Mouse (Mus musculus) embryonic facial prominence, embryonic 15.5 days (tissue): ENCODE results near the gene Porcn. TPM values are rescaled to one million over a fixed set of nuclear protein-coding genes. Genes with fewer than 3 reads are reported as not detected.

Experiments used
- ATAC-seq: fragments of 200-750 bp; cut with Nextera tagmentation; 2 replicates; pipeline ENCODE4 v1.8.0; 2017; ENCODE audit warnings: low read depth, moderate TSS enrichment; ENCODE audit not compliant: insufficient number of reproducible peaks, low FRiP score, low TSS enrichment
- H3K27ac ChIP-seq: fragments of 300-500 bp; sonication (generic); replicated peaks from 2 replicates; pipeline ENCODE4 v1.5.1; 2015; ENCODE audit warnings: mild to moderate bottlenecking, inconsistent platforms
- H3K27me3 ChIP-seq: fragments of 300-500 bp; sonication (generic); 2 replicates; pipeline ENCODE4 v1.6.1; 2015; ENCODE audit warnings: inconsistent platforms
- H3K36me3 ChIP-seq: fragments of 300-500 bp; sonication (generic); 2 replicates; pipeline ENCODE4 v1.6.1; 2015; ENCODE audit warnings: mild to moderate bottlenecking, inconsistent platforms
- H3K4me1 ChIP-seq: fragments of 300-500 bp; sonication (generic); 2 replicates; pipeline ENCODE4 v1.6.1; 2015; ENCODE audit warnings: inconsistent platforms
- H3K4me2 ChIP-seq: fragments of 300-500 bp; sonication (generic); replicated peaks from 2 replicates; pipeline ENCODE4 v1.6.1; 2015; ENCODE audit warnings: mild to moderate bottlenecking, inconsistent platforms
- H3K4me3 ChIP-seq: fragments of 300-500 bp; sonication (generic); replicated peaks from 2 replicates; pipeline ENCODE4 v1.5.1; 2015; ENCODE audit warnings: mild to moderate bottlenecking, inconsistent platforms
- H3K9ac ChIP-seq: fragments of 300-500 bp; sonication (generic); 2 replicates; pipeline ENCODE4 v1.6.1; 2015; ENCODE audit warnings: inconsistent platforms
- H3K9me3 ChIP-seq: fragments of 300-500 bp; sonication (generic); replicated peaks from 2 replicates; pipeline ENCODE4 v1.6.1; 2016; ENCODE audit warnings: inconsistent platforms
- WGBS: fragments of 180-500 bp; shearing (Covaris S2); methylation state at CpG from one replicate; pipeline ENCODE4 v1.1.7; 2015; 5-methylcytosine and 5-hydroxymethylcytosine counted together
- polyA plus RNA-seq: library from polyadenylated mRNA; unstranded; fragments of >200 nt; fragmentation: Nextera tagmentation; extraction: Ambion mirVana; gene quantifications from 2 replicates; pipeline ENCODE4 v1.2.1, GENCODE M21; 2015

Porcn gene
- polyA plus RNA-seq, 1 experiment from 2014 or later: 11.7 TPM

- no peaks in the 10 kb centered on the region for H3K36me3 ChIP-seq
- peak overlapping the region; percentile 64 for H3K4me2 ChIP-seq
- no peaks in the 10 kb centered on the region for H3K27me3 ChIP-seq
- H3K4me1 ChIP-seq: no peaks in the 10 kb centered on the region
- 39% methylated on average over 7 of the region's 7 CpGs for WGBS
- peak overlapping the region; percentile 55 for H3K4me3 ChIP-seq
- no peaks in the 10 kb centered on the region for H3K9me3 ChIP-seq
- H3K27ac ChIP-seq: no peak overlapping the region
- ATAC-seq: no peak
- H3K9ac ChIP-seq: no peak overlapping the region
Measured at GRCm38 (mm10) chrX:8205551-8205950, 774 bp downstream of the Porcn start.

- Histone ChIP-seq H3K27ac (no peak overlapping the region), H3K9ac (no peak overlapping the region), H3K4me1 (no peaks in the 10 kb centered on the region), H3K4me3 (no peak overlapping the region), H3K27me3 (no peaks in the 10 kb centered on the region), H3K4me2 (no peak overlapping the region), H3K9me3 (no peaks in the 10 kb centered on the region), H3K36me3 (no peaks in the 10 kb centered on the region)
- WGBS: 64% methylated on average over 4 of the region's 4 CpGs
- no peak for ATAC-seq
Measured at GRCm38 (mm10) chrX:8205088-8205487, 1.2 kb downstream of the Porcn start.

- WGBS: 77% methylated on average over 10 of the region's 10 CpGs
Measured at GRCm38 (mm10) chrX:8204076-8204475, 2.2 kb downstream of the Porcn start.

GRCm38 (mm10) chrX:8203105-8203504 lies 3.2 kb downstream of the Porcn start:
- no peaks in the 10 kb centered on the region for H3K27me3 ChIP-seq
- 92% methylated on average over 14 of the region's 14 CpGs for WGBS
- H3K9me3 ChIP-seq: no peaks in the 10 kb centered on the region
- no peaks in the 10 kb centered on the region for H3K4me1 ChIP-seq
- H3K27ac ChIP-seq: no peak overlapping the region
- no peak overlapping the region for H3K9ac ChIP-seq
- no peaks in the 10 kb centered on the region for H3K36me3 ChIP-seq
- no peak for ATAC-seq
- H3K4me2 ChIP-seq: no peak overlapping the region
- no peak overlapping the region for H3K4me3 ChIP-seq

More at GRCm38 (mm10) chrX:8204076-8204475, 2.2 kb downstream of the Porcn start:
- no peaks in the 10 kb centered on the region for H3K4me1 ChIP-seq
- H3K27me3 ChIP-seq: no peaks in the 10 kb centered on the region
- no peaks in the 10 kb centered on the region for H3K36me3 ChIP-seq
- no peak overlapping the region for H3K4me2 ChIP-seq
- no peak for ATAC-seq
- H3K9me3 ChIP-seq: no peaks in the 10 kb centered on the region
- H3K27ac ChIP-seq: no peak overlapping the region
- H3K4me3 ChIP-seq: no peak overlapping the region
- no peak overlapping the region for H3K9ac ChIP-seq

- WGBS: 24% methylated on average over 10 of the region's 10 CpGs
- Histone ChIP-seq H3K4me3 (peak within 1 kb of the TSS; percentile 58), H3K4me2 (peak within 1 kb of the TSS; percentile 49), H3K27me3 (no peaks in the 10 kb centered on the region), H3K9ac (peak within 1 kb of the TSS; percentile 47), H3K4me1 (no peaks in the 10 kb centered on the region), H3K36me3 (no peaks in the 10 kb centered on the region), H3K27ac (no peak within 1 kb of the TSS), H3K9me3 (no peaks in the 10 kb centered on the region)
- no peak for ATAC-seq
Measured at GRCm38 (mm10) chrX:8193419-8193723, 13.0 kb downstream of the Porcn start, which contains the start of gene Ebp. TSS of gene Ebp (minus strand) at chrX:8193512.

GRCm38 (mm10) chrX:8192640-8193418 lies 13.5 kb downstream of the Porcn start:
- Histone ChIP-seq H3K9ac (peak overlapping the region; percentile 47), H3K27ac (no peak overlapping the region), H3K4me2 (peak overlapping the region; percentile 49), H3K9me3 (no peaks in the 10 kb centered on the region), H3K4me3 (peak overlapping the region; percentile 58), H3K36me3 (no peaks in the 10 kb centered on the region), H3K4me1 (no peaks in the 10 kb centered on the region), H3K27me3 (no peaks in the 10 kb centered on the region)
- 14% methylated on average over 38 of the region's 38 CpGs for WGBS
- ATAC-seq: peak; percentile 98

GRCm38 (mm10) chrX:8192126-8192639 lies 14.1 kb downstream of the Porcn start:
- Histone ChIP-seq H3K9ac (peak overlapping the region; percentile 47), H3K4me3 (peak overlapping the region; percentile 58), H3K4me1 (no peaks in the 10 kb centered on the region), H3K27me3 (no peaks in the 10 kb centered on the region), H3K36me3 (no peaks in the 10 kb centered on the region), H3K4me2 (peak overlapping the region; percentile 49), H3K27ac (no peak overlapping the region), H3K9me3 (no peaks in the 10 kb centered on the region)
- WGBS: 19% methylated on average over 13 of the region's 13 CpGs
- ATAC-seq: no peak

- WGBS: 22% methylated on average over 7 of the region's 7 CpGs
- H3K27ac ChIP-seq: no peak overlapping the region
Measured at GRCm38 (mm10) chrX:8182871-8183540, 23.3 kb downstream of the Porcn start.

GRCm38 (mm10) chrX:8179646-8180045 lies 26.7 kb downstream of the Porcn start:
- Histone ChIP-seq H3K27ac (no peak overlapping the region), H3K9me3 (no peaks in the 10 kb centered on the region), H3K9ac (no peak overlapping the region), H3K27me3 (no peaks in the 10 kb centered on the region), H3K4me2 (no peak overlapping the region), H3K4me1 (no peaks in the 10 kb centered on the region), H3K4me3 (no peak overlapping the region), H3K36me3 (no peaks in the 10 kb centered on the region)
- no peak for ATAC-seq
- 83% methylated on average over 5 of the region's 5 CpGs for WGBS

More at GRCm38 (mm10) chrX:8182871-8183540, 23.3 kb downstream of the Porcn start:
- H3K9me3 ChIP-seq: no peaks in the 10 kb centered on the region
- no peaks in the 10 kb centered on the region for H3K4me1 ChIP-seq
- ATAC-seq: no peak
- H3K36me3 ChIP-seq: peaks cover 8% of the 10 kb centered on the region; the same call in 1 of the 2 replicates
- H3K27me3 ChIP-seq: no peaks in the 10 kb centered on the region
- H3K4me2 ChIP-seq: no peak overlapping the region
- no peak overlapping the region for H3K4me3 ChIP-seq
- H3K9ac ChIP-seq: no peak overlapping the region

- no peak overlapping the region for H3K27ac ChIP-seq
- no peak overlapping the region for H3K4me3 ChIP-seq
- H3K9ac ChIP-seq: no peak overlapping the region
- H3K36me3 ChIP-seq: no peaks in the 10 kb centered on the region
- 95% methylated on average over 2 of the region's 2 CpGs for WGBS
- H3K4me1 ChIP-seq: no peaks in the 10 kb centered on the region
- no peaks in the 10 kb centered on the region for H3K27me3 ChIP-seq
- ATAC-seq: no peak
- no peak overlapping the region for H3K4me2 ChIP-seq
- no peaks in the 10 kb centered on the region for H3K9me3 ChIP-seq
Measured at GRCm38 (mm10) chrX:8178871-8179270, 27.5 kb downstream of the Porcn start.

GRCm38 (mm10) chrX:8175504-8176385 lies 30.6 kb downstream of the Porcn start, which contains the start of gene Tbc1d25:
TSS of gene Tbc1d25 (minus strand) at chrX:8176181.
- no peaks in the 10 kb centered on the region for H3K36me3 ChIP-seq
- no peaks in the 10 kb centered on the region for H3K4me1 ChIP-seq
- H3K4me3 ChIP-seq: peak within 1 kb of the TSS; percentile 64
- WGBS: 19% methylated on average over 56 of the region's 56 CpGs
- H3K9ac ChIP-seq: peak within 1 kb of the TSS; percentile 35
- H3K4me2 ChIP-seq: peak within 1 kb of the TSS; percentile 49
- ATAC-seq: peak; percentile 92
- H3K9me3 ChIP-seq: no peaks in the 10 kb centered on the region
- no peaks in the 10 kb centered on the region for H3K27me3 ChIP-seq
- peak within 1 kb of the TSS; percentile 60; the same call in 1 of the 2 replicates for H3K27ac ChIP-seq
